Mouse (Mus musculus): ENCODE results near the gene Irak2.

Gene Irak2

DNA sequence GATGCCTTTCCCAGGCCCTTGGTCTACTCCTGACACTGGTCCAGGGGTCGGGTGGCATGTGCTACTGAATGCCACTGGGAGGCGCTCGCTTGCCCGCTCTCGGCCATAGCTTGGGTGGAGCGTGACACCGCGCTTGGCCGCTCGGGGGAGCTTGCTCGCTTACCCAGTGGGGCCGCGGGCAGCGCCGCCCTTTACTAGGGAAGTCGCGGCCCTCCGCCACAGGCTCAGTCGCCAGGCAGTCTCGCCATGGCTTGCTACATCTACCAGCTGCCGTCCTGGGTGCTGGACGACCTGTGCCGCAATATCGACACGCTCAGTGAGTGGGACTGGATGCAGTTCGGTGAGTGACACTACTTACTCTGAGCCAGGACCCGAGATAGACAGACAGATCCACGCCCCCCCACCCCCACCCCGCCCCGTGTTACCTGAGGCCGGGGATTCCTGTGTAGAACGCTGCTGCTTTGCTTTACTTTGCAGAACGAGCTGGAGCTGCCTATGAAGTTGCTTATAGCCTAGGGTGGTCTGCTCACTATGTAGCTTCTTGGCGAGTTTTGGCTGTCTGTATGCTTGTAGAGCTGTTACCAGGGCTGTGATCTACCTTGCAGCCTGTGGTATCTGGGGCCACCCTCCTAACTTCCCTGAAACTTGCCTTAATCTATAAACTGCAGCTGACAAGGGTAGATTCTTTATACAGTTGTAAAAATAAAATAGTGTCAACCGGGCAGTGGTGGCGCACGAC lies at the start of gene Irak2:
Irak2 (plus strand) TSS at position 166 of the 739 bp plus-strand sequence.
- DNase-seq (ENCODE audit: low spot score in 2 of 2), result peak; percentile 81 to 93

DNA sequence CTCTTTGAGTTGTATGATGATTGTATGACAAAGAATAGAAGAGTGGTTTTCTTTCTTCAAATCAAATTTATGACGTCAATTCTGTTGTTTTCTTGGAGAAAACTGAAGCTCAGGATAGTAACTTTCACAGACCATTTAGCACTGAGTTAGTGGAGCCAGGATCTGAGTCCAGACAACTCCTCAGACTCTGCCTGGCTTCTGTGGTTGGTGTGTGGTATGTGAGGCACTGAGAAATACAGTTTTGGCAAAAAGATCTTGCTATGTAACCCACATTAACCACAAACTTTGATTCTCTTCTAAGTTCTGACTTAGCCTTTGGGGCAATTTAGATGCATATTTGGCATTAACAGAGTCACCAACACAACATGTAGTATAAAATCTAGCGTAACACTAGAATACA lies 45.6 kb upstream of the Irak2 start:
- no peak for DNase-seq (ENCODE audit: low spot score in 2 of 2)

DNA sequence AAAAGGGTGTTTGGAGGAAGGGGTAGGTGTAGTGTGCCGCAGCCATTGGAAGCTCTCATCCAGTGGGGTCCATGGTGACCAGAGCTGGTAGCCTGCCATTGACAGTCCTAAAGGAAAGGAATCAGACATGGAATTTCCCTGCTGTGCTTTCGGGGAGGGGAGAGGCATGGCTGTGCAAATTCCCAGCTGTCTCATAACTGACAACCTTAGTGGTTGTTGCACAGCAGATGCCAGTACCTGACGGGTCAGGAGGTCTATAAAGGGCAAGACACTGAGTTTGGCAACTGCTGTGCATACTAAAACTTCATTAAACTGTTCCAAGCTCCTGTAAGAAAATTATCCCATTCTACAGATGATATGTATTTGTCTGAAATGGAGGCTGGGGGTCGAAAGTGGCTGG lies 40.3 kb upstream of the Irak2 start:
- DNase-seq (ENCODE audit: low spot score in 2 of 2), result no peak

DNA sequence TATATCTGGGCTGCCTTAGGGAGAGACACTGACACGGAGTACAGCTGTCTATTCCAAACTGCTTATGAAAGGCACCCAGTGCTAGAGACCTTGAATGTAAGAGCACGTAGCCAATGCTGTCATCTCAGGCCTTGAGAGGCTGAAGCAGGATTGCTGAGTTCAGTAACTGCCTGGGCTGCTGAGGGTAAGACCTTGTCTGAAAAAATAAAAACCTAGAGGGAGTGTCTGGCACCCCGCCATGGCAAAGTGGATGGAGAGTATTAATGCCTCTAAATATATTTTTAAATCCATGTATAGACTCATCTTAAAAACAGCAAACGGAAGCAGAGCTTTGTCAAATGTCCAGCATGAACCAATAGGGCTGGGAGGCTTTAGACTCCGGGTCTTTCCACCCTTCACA lies 38.4 kb upstream of the Irak2 start:
- DNase-seq (ENCODE audit: low spot score in 2 of 2), result no peak

DNA sequence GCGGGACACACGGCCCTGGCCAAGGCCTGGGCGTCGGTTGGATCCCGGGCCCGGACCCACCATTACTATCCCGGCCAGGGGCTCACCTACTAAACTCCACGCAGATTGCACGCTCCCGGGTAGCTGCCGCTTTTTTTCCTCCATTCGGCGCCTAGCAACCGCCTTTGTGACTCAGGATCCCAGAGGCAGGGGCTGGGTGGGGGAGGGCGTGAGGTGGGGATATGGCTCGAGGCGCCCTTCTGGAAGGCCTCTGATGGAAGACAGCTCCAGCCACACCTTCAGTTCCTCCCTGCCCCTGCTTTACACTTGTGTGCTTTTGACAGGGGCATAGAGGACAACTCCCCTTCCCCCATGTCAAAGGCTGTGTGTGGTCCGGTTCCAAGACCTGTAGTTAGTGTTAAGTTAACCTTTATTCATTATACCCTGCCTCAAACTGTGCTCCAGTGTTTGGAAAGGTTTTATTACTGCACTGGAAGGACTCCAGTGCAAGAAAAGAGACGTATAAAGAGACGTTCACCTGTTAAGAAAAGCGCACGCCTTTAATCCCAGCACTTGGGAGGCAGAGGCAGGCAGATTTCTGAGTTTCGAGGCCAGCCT lies 37.6 kb upstream of the Irak2 start, which contains the start of gene Fancd2os:
Fancd2os (minus strand) TSS at position 173 of the 597 bp plus-strand sequence.
- no peak for DNase-seq (ENCODE audit: low spot score in 2 of 2)

DNA sequence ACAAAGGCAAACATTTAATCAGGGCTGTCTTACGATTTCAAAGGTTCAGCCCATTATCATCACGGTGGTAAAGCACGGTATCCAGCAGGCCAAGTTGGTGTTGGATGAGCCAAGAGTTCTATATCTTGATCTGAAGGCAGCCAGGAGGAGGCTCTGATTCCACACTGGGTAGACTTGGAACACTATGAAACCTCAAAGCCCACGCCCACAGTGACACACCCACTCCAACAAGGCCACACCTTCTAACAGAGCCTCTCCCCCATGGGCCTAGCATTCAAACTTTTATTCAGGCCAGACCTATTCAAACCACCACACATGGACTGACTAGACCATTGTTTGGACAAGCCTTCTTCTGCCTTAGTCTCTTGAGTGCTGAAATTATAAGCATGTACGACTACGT lies 35.4 kb upstream of the Irak2 start:
- no peak for DNase-seq (ENCODE audit: low spot score in 2 of 2)

DNA sequence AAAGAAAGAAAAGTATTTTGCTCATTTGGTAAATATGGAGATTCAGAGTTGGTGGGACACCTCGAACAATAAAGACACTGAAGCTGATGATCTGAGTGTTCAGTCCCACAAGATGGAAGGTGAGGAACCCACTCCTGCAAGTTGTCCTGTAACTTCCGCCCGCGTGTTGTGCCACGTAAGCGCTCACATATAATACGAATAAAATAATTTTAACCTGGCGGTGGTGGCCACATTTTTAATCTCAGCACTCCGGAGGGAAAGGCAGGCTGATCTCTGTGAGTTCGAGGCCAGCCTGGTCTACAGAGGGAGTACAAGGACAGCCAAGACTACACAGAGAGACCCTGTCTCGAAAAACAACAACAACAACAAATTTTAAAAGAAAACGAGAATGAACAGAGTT lies 34.3 kb upstream of the Irak2 start:
- DNase-seq (ENCODE audit: low spot score in 2 of 2), result no peak

DNA sequence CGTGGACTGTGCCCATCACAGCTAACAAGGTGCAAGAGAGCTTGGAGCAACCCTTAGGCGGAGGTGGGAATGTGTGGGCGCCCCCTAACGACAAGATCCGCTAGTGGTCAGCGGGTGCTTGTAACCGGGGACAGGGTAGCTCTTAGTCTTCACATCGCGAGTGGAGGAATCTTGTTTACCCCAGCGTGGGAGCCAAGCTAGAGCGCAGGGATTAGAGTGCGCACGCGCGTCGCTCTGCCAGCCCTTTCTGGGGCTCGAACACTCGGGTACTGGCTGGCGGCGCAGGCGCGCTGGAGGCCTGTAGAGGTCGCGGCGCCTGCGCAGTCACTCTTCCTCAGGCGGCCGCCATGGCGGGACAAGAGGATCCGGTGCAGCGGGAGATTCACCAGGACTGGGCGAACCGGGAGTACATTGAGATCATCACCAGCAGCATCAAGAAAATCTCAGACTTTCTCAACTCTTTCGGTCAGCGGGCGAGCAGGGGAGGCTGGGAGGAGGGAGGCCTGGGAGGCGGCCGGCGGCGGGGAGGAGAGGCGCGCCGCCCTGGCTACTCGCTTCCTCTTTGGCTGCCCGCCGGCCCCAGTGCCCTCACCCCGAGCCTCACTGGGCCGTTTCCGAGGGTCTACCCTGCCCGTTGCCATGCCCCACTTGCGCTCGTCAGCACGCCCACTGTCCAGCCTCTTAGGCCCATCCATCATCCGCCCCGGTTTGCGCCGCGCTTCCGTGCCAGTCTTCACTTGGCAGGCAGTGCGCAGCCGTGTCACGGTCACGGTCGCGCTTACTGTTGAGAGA lies 33.6 kb upstream of the Irak2 start, which contains the start of gene Brk1:
Brk1 (plus strand) TSS at position 341 of the 792 bp plus-strand sequence.
- DNase-seq (ENCODE audit: low spot score in 2 of 2), result peak; percentile 82 to 88

DNA sequence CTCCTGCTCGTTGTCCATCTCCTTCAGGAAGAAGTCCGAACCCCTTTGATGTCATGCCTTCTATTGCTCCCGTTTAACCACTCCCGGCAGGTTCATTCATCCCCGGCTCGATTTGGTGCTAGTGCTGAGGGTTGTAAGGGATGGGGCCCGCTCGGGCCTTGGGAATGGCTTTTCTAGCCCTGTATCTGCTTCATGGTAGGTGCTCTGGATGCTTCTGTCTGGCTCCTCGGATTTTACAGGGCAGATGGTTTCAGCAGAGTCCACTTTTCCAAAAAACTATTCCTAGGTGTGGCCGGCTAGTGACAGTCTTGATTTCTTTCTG lies 33.1 kb upstream of the Irak2 start:
- no peak for DNase-seq (ENCODE audit: low spot score in 2 of 2)

DNA sequence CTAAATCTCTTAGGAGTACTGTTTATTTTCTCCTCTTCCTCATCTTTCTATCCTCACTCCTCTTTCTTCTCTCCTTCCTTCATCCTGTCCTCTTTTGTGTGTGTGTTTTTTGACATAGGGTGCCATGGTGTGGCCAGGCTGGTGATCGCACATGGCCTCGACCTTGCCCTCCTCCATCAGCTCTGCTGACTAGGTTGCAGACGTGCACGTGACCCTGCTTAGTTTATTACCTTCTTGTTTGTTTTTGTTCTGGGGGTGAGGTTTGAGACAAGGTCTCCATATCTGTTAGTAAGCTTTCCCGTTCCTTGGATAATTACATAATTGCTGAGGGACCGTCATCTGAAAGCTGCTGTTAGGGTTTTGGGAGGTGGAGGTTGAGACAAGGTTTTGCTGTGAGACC lies 29.4 kb upstream of the Irak2 start:
- no peak for DNase-seq (ENCODE audit: low spot score in 2 of 2)

DNA sequence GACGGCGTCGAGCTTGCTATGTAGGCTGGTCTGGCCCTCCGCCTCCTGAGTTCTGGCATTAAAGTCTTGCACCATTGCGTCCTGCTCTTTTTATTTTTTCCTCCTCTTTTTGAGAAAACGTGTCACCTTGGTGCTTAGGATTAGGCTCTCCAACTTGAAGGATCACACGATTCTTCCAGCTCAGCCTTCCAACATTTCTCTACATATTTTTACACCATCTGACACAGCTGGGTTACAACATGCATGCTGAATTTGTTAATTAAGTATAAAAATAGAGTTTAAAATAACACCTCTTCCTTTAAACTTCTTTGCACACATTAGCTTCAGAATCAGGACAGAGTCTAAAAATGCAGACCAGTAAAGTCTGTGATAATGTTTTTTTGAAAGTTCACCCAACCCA lies 29.0 kb upstream of the Irak2 start:
- no peak for DNase-seq (ENCODE audit: low spot score in 2 of 2)

DNA sequence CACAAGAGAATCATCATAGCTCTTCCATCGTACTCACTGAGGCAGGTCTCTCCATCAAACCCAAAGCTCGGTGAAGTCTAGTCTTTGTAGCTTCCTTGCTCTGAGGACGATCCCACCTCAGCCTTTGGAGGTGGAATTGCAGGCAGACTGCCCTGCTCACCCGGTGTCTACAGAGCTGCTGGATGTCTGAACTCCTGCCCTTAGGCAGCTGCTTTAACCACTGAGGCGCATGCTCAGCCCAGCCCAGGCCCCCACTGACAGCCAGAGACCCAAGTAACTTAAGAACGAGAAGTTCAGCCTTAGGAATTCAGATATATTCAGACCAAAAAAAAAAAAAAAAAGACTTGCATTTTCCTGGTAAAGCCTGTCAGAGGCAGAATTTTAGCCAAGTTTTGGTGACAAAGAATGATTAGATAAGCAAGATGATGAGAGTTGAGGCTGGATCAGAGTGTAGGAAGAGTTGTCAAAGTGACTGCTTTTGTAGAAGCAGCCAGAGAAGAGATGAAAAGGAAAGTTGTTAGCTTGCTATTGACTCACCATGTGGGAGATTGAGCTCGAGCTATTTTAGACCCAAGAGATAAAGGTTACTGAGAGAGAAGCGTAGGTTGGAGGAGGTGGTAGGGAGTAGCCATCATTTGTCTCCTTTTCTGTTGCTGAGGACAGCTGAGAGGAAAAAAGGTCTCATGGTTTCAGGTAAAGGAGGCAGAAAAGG lies 25.9 kb upstream of the Irak2 start:
- no peak for DNase-seq (ENCODE audit: low spot score in 2 of 2)

DNA sequence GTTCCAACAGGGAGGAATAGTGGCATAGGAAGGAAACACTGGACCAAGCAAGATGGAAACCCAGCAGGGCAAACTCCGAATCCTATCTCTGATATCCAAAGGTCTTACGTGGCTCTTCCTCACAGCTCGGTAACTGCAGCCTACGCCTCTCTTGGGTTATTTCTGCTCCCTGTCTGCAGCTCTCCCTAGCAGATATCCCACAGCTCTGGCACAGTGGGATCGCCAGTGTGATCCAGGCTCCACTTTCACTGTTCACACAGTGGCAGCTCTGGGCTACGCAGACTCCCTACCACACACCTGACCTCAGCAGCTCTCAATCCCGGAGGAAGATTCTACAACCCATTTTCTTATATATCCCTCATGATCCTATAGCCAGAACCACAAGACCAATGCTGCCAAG lies 24.1 kb upstream of the Irak2 start:
- DNase-seq (ENCODE audit: low spot score in 2 of 2), result no peak

DNA sequence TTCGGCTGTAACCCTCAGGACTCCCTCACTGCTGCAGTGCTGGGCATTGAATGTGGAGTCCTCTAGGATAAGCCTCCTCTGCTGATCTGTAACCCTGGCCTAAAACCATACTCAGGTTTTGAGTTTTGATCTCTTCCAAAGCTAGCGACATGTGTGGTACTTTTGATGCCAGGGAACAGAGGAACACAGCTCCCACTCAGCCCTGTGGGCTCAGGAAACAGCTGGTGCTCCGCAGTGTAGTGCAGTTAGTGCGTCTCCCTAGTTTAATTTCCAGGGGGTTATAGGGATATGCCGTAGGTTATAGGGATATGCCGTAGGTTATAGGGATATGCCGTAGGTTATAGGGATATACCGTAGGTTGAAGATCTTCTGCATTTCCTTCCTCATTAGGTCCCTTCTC lies 23.3 kb upstream of the Irak2 start:
- DNase-seq (ENCODE audit: low spot score in 2 of 2), result no peak

DNA sequence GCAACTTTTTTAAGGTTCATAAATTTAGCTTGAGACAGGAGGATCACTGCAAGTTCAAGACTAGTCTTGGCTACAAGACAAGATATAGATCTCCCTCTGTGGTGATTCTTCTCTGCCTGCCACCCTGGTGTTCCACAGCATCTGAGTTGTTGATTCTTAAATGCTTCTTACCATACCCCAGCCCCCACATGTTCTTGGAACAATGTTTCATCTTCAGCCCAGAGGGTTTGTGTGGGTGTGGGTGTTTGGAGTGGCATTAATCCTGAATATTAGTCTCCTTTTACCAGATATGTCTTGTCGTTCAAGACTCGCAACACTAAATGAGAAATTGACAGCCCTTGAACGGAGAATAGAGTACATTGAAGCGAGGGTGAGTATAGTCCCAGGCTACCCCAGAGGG lies 22.8 kb upstream of the Irak2 start:
- DNase-seq (ENCODE audit: low spot score in 2 of 2), result no peak

DNA sequence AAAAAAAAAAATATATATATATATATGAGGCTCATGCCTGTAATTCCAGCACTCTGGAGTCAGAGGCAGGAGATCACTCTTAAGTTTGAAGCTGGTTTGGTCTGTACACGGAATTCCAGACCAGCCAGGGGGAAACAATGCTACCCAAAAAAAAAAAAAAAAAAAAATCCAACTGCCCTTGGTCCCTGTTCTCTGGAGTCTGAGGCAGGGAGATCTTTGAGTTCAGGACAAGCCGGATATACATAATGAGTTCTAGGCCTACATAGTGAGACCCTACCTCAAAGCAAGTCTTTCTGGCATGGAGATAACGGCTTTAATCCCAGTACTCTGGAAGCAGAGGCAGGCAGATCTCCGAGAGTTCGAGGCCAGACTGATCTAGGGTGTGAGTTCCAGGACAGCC lies 14.9 kb upstream of the Irak2 start:
- DNase-seq (ENCODE audit: low spot score in 2 of 2), result no peak

DNA sequence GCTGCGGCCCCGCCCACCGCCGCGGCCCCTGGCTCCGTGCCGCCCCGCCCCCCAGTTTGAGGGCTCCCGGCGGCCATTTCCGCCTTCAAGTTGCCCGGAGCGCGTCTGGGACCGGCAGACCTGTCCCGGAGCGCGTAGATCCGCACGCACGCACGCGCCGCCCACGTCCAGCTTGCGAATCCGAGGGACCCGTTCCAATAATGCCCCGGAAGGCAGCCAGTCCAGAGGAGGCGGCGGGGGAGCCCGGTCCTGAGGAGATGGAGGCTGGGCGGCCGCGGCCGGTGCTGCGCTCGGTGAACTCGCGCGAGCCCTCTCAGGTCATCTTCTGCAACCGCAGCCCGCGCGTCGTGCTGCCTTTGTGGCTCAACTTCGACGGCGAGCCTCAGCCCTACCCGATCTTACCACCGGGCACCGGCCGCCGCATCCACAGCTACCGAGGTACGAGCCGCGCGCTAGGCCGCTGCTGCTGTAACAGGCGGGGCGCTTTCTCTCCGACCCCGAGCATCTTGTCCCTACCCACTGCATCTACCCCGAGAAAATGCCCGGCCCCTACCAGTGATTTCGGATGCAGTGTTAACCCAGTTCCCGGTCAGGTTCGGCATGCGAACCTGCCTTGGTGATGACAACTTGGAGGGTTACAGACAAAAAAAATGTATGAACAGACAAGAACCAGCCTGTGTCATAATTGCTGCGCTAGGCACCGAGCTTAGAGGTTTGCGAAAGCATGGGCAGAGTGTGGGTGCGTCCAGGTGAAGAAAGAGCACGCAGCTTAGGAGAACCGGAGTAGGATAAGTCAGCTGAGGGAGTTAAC lies 14.1 kb upstream of the Irak2 start, which contains the start of gene Vhl:
Vhl (plus strand) TSS at position 19 of the 811 bp plus-strand sequence.
- peak; percentile 84 to 85 for DNase-seq (ENCODE audit: low spot score in 2 of 2)

DNA sequence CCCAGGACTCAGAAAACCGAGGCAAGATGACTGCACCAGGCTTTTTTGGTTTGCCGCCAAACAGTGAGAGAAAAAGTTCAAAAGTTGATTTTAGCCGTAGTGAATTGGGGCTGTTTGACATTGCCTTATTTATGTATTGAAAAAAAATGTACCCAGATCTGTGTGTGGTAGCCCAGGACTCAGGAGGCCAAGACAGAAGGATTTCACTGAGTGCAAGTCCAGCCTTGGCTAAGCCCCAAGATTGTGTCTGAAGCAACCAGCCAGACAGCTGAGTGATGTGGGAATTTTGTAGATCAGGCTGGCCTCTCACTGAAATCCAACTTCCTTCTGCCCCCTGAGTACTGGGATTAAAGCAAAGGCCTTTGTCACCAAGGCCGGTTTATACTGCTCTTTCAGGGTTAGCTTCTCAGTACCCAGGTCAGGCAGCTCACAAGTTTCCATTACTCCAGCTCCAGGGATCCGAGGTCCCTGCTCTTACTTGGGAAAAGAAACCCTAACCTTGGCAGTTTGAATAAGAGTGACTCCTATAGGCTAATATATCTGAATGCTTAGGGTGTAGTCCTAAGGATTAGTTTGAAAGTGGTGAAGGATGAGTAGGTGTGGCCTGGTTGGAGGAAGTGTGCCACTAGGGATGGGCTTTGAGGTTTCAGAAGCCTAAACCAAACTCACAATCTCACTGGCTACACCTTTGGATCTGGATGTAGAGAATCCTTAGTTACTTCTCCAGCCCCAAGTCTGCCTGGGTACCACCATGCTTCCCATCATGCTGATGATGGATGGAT lies 13.1 kb upstream of the Irak2 start:
- DNase-seq (ENCODE audit: low spot score in 2 of 2), result no peak

DNA sequence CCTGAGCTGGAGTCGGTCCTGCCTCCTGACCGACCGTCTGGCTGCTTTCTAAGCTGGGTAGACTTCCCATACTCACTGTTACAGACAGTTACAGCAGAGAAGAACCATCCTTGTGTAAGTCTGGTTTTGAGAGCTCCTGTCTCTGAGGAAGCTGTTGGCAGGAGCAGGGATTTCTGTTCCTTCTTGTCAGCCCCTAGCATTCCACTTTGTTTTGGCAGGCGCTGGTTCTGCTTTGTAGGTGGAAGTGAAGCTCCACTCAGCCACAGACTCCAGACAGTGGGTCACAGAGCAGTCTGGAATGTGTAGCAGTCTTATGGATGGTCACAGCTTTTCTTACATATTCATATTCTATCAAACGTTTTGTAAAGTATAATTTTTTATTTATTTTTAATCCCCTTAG lies 7.9 kb upstream of the Irak2 start:
- no peak for DNase-seq (ENCODE audit: low spot score in 2 of 2)

DNA sequence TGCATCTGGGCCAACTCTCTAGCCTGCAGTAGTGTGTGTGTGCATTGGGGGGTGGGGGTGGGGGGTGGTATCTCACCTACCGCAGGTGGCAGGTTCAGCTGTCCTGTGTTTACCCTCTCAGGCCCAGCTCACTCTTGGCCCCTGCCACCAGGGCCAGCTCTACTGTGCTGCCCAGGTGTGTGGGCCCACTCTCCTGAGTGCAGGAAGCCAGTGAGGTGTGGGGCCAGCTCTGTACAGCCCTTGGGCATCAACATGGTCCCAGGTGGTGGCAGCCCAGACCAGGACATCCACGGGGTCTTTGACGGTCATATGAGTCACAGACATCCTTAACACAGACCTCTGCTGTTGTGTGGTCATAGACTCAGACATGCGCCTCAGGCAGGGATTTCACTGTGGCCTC lies 5.4 kb upstream of the Irak2 start:
- no peak for DNase-seq (ENCODE audit: low spot score in 2 of 2)

DNA sequence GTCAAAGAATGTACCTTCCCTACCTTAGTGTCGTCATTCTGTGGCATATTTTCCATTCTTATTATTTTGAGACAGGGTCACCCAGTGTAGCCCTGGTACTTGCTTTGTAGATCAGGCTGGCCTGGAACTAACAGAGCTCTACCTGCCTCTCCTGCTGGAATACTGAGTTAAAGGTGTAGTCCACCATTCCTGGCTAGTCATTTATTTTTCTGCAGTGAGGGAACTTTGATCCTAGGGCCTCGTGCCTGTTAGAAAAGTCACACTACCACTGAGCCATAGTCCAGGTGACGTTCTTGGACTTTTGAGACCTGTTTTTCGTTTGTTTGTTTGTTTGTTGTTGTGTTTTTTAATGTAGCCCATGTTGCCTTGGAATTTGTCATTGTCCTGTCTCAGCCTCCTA lies 934 bp downstream of the Irak2 start:
- no peak for DNase-seq (ENCODE audit: low spot score in 2 of 2)

All from frontal cortex, postnatal 10 days (tissue).